Mouse (Mus musculus): ENCODE results near the gene Slc28a3.
A peak's percentile ranks its signal among the peaks of the same experiment; 100 is the strongest.

Gene Slc28a3

DNA sequence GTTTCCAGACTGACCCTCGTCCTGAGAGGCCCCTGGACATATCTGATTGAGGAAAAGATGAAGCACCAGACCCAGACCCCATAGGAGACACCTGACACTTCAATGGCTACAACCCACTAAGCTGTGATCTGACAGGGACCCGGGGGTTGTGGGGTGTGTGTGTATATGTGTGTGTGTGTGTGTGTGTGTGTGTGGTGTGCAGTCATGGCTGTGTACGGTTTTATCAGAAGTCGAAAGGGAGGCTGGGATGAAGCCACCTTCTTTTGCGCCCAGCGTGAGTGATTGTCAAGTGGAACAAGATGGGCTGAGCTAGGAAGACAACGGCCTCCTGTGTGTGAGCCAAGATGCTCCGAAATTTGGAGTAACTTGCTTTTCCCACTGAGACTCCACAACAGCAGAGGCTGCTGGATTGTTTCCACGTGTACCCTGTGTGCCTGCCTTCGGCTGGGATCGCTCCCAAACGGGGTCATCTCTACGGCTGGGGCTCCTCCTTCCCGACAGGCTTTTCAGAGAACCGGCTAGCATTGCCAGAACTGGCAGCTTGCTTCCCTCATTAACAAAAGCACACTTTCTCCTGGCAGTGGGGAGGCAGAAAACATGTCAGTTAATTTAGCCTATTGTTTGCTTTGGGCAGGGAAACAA lies 50.1 kb downstream of the Slc28a3 start:
- DNase-seq (ENCODE audit: low read depth, low spot score) = no peak

DNA sequence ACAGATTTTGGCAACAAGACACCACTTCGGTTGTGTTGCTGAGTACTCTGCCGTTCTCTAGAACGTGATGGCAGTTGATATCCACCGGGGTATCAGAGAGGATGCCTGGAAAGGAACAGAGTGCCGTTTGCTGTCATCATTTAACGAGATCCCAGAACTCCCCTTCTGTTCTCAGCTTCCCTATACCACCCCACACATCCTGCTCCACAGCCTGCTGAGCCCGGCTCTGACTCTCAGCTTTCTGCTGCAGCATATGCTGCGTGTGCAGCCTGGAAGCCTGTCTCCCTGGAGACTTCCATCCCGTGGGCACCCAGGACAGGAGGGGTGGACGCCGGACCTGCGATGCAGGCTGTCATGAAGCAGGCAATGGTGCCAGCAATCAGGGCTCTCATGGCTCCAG lies 52.5 kb downstream of the Slc28a3 start:
- no peak for DNase-seq (ENCODE audit: low read depth, low spot score)

DNA sequence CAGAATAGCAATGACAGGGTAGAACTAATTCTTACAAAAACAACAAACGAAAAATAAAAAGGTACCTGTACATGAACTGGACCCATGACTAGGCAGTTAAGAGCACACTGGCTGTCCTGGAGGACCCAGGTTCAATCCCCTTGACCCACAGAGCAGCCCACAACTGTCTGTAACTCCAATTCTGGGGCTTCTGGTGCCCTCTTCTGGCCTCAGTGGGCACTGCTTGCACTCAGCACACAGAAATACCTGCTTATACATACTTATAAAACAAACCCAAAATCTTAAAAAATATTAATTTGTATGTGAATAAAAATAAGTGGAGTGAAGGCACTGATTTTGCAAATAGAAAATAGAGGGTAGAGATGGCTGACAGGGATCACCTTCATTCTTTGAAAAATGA lies 54.7 kb downstream of the Slc28a3 start:
- DNase-seq (ENCODE audit: low read depth, low spot score) = peak; percentile 40

DNA sequence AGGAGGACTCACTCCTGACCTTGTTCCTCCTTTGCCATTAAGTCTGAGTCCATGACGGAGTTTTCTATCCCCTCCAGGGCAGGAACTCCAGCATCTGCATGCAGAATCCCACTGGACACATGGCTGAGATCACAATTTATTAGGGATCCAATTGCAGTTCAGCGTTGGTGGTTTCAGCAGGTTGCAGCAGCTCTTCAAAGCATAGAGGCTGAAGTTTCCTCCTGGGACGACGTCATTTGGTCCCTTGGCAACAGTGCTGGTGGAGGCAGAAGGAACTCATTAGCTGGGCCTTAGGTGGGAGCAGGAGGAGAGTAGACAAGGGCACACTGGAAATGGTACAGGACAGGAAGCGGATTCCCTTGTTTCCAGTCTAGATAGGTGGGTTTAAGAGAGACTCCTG lies 55.1 kb downstream of the Slc28a3 start:
- no peak for DNase-seq (ENCODE audit: low read depth, low spot score)

DNA sequence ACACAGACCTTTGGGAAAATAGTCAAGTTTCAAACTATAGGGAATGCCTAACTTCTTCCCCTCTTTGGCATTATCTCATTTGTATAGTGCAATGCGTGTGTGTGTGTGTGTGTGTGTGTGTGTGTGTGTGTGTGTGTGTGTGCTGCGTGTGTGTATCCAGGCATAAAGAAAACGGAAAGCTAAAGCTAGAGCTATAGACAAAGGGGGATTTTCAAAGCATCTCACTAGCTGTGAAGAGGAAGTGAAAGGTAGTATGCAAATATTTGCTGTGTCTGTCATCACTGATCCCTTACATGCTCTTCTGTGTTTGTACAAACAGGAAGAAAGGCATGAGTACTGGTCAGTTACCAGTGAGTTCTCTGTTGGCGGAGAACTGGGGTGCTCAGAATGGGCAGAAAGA lies 58.8 kb downstream of the Slc28a3 start:
- DNase-seq (ENCODE audit: low read depth, low spot score) = no peak

DNA sequence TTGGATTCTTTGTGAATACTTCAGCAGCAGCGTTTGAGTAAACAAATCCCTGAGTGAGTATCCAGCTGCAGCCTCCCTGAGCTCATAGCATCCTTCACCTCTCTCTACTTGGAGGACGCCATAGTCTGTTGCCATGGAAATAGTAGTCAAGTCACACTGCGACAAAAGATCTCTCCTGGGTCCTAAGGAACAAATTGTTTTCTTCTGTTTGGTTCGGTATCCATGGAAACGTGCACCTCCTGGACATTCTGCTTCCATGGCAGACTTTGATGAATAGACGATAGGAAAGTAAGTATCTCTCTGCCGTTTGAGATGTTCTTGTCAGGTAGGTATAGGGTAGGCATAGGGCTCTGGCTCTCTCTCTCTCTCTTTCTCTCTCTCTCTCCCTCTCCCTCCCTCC lies 63.1 kb downstream of the Slc28a3 start:
- DNase-seq (ENCODE audit: low read depth, low spot score) = peak; percentile 79

DNA sequence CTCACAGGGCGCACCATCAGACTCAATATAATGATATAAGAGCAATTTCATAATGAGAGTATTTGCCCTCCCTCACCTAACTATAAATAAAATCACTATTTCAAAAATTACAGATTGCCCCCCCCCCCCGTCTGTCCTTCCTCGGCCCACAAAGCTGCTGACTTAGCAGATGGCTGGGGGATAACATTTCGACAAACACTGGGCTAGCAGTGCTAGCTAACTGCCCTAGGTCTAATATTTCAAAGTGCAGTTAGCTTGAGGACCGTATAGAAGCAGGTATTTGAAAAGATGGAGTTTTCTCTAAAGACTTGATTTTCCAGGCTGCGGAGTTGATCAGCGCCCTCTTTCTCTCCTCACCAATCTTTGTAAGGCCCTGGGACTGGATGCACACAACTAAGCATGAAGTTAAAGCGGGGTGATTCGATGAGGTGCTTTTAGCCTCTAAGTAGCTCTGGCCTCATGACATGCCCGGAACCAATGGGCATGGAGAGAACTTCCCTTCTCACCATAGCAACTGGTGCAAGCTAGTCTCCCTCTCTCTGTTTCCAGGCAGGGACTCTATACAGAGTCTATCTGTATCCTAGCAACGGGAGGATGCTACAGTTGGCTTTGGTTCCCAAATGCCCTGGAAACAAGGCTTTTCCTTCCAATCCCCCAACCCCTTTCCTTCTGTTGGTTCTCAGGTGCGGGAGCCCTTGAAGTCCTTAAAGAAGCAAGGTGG lies 66.8 kb downstream of the Slc28a3 start:
- peak; percentile 60 for DNase-seq (ENCODE audit: low read depth, low spot score)

DNA sequence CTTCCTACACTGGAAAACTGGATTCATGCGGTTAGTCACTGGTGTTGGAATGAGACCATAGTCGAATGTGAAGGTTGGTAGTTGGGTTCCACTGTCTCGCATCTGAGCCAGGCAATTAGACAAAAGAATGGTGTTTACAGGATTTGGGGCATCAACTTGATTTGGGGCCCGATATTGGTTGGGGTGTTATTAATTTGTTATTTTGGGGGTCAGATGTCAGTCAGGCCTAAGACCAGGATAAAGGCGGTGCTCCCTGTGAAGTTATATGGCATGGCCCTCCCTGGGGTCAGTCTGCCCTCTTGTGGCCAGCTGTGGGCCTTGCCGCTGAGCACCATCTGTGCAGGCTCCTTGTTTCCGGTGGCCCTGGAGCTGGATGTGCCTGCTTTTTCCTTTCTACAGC lies 67.6 kb downstream of the Slc28a3 start:
- DNase-seq (ENCODE audit: low read depth, low spot score) = peak; percentile 72

DNA sequence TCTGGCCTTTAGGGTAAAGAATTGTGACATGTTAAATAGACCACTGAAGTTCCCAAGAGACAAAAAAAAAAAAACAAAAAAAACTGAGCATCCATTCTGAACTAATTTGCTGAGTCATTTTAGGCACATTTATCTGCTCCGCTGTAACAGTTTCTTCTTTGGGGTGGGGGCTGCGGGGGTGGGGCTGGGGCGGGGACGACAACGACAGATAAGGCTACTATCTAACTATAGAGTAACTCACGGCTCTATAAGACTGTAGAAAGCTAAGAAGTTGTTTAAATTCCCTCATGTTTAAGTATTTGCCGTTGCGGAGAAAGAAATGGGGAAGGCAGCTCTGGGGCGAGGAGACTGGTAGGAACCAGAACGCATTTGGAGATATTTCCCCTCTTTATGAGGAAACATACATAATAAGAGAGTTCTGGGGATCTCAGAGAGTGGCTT lies 68.1 kb downstream of the Slc28a3 start:
- DNase-seq (ENCODE audit: low read depth, low spot score) = no peak

DNA sequence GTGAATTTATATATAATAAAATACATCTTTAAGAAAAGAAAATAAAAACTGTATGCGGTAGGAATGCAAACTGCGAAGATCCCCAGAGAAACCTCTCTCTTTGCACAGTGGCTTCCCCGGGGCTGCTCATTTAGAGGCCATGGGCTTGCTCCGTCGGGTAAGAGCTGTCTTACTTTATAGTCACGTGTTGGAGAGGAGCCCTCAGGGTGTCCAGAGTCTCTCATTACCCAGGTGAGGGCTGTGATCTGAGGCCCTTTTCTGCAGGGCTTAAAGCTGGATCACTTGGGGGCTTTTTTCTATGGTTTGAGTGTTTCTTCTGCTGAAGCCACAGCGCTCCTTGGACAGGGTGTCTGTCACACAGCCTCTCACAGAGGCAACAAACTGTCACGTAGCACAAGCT lies 68.5 kb downstream of the Slc28a3 start:
- DNase-seq (ENCODE audit: low read depth, low spot score) = no peak

DNA sequence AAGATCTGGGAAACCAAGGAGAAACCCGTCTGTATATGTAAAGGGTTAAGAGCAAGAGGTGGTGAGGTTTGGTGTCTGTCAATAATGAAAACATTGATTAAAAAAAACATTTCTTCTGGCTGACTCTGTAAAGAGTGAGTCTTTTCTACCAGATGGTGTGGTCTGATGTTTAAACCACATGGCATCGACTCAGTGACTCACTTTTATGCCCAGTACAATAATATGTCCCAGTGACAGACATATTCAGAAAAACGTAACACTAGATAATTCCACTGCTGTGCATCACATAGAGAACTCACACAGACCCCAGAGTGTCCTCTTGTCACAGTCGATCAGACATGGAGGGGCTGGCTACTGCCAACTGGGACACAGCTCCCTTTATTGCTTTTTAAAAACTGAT lies 69.1 kb downstream of the Slc28a3 start:
- no peak for DNase-seq (ENCODE audit: low read depth, low spot score)

DNA sequence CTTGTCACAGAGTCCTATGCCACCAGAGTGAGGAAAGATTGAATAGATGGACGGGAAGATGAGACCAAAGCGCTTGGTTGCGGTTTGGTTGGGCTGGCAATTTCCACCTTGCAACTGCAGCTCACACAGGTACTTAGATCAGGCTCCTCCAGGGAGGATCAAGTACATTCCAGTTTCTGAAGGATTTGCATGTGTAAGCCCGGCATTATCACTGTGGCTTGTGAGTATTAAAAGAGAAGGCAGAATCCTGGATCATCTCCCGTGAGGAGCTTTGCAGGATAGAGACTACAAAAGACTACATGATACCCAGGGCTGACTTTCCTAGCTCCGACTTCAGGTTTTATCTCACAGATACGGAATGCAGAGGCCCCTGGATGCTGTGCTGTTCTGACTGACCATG lies 71.7 kb downstream of the Slc28a3 start:
- no peak for DNase-seq (ENCODE audit: low read depth, low spot score)

DNA sequence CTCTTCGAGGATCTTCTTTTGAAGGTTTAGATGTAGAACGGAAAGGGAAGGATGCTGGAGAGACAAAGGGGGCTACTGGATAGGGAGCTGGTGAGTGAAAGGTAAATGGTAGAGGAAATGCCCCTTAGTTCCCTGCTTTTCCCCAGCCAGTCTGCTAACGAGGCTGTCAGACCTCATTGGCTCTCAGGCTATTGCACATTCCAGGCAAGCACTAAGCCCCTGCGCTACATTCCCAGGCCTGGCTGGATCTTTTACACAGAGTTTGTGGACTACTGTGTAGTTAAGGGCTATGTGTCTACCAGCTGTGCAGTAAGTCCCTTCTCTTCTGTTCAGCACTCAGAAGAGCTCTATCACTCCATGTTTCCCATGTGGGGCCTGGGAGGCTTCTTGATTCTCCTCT lies 72.3 kb downstream of the Slc28a3 start:
- DNase-seq (ENCODE audit: low read depth, low spot score) = no peak

DNA sequence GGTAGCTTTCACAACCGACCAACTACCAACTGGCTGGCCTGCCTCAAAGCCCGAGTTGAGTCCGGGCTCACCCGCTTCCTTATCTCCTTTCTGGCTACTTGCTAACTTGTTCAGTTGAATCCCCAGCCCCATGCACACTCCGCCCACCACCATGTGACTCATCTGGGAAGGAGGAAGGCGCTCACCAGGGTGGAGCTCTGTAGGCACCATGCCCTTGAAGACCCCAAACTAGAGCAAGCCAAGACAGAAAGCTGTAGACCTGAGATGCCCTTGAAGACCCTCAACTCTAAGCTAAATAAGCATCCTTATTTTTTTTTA lies 72.8 kb downstream of the Slc28a3 start:
- DNase-seq (ENCODE audit: low read depth, low spot score) = no peak

DNA sequence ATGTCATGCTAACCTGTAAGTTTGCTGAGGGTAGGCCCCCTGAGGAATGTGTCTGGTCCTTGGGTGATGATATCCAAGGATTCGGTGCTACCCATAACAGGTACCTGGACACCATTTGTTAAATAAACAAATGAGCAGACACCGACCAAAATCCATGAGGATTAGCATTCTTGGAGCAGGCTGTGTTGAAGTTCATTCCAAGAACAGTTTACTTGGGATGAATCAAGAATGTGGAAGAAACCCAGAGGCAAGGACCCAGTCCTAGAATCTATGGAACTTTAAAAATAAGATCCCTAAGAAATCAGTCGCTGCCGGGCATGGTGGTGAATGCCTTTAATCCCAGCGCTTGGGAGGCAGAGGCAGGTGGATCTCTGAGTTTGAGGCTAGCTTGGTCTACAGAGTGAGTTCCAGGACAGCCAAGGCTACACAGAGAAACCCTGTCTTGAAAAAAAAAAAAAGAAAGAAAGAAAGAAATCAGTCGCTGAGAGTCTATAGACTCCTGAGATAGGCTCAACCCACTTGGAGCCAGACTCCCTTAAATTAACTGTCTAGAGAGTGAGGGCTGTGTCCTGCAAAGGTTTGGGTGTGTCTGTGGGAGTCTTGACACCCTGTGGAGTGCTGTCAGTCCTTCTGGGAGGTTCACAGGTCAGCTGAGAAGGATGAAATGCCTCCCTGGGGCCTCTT lies 73.3 kb downstream of the Slc28a3 start:
- no peak for DNase-seq (ENCODE audit: low read depth, low spot score)

DNA sequence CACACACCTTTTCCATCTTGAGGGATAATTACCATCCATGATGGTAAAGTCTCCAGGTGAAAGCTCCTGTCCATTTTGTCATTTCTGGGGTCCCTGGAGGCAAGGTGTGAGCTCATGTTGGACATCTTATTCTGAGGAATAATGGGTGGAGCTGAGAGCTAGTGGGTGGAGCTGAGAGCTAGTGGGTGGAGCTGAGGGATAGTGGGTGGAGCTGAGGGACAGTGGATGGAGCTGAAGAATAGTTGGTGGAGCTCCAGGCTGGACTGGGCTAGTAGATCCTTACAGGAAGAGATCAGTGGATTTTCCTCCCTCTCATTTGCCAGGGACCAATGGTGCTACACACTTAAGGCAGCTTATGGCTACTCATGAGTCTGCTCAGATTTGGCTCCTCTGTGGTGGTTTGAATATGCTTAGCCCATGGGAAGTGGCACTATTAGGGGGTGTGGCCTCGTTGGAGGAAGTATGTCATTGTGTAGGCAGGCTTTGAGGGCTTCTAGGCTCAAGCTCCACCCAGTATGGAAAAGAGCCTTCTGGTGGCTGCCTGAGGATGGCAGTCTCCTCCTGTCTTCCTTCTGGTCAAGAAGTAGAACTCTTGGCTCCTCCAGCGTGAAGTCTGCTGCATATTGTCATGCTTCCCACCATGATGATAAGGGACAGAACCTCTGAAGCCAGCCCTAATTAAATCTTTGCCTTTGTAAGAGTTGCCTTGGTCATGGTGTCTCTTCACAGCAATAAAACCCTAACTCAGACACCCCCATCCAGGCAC lies 74.0 kb downstream of the Slc28a3 start:
- peak; percentile 83 for DNase-seq (ENCODE audit: low read depth, low spot score)

DNA sequence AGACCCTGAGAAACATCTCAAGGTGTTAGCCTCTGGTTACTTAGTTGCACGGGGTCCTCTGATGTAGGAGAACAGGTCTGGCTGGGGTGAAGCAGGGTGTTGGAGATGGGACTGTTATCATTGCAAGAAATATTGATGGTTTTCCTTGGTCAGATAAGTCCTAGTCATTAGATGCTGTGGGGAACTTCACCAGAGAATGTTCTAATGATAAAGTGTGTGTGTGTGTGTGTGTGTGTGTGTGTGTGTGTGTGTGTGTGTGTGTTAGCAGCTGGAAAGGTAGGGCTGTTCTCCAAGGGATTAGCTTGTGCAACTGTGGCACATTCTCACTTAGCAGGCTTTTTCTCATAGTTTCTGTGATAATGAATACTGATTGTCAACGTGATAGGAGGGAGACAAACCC lies 75.4 kb downstream of the Slc28a3 start:
- DNase-seq (ENCODE audit: low read depth, low spot score) = no peak

DNA sequence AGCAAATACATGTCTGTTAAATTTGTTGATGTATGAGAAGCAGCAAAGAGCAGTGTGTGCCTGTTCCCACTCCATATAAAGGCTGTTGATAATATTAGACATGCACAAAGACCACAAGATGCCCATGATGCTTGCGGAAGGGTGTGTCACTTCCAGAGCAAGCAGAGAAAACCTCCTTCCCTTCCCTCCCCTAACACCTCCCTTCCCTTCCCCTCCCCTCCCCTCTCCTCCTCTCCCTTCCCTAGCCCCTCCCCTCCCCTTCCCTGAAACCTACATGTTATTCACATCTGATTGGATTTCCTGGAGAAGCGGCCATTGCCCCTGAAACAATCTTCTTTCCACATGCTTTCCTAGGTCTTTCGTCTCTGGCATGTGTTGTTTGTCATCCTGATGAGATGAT lies 75.8 kb downstream of the Slc28a3 start:
- peak; percentile 32 for DNase-seq (ENCODE audit: low read depth, low spot score)

DNA sequence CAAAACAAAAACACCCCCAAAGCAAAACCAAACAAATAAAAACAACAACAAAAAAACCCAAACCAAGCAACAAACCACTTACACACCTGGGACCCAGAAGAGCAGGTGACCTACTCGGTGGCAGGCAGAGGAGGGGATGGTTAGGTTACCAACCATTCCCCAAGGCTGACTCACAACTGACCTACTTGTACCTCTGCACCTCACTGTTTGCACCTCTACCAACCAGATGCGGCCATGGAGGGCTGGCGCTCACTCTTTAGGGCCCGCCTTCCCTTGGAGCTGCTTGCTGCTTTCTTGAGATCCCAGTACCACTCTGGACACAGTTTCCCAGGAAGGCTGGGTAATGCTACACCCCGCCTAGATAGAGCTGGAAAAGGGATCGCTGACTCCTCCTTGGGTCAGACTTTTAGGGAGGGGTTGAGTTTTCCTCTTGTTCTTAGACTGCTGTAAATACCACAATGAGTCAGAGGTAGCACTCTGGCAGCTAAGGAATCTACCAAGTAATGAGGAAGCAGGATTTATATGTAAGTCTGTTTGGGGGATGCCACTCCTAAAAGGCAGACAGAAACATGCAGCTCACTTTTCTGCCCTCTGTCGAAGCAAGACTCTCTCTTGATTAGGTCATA lies 76.3 kb downstream of the Slc28a3 start:
- peak; percentile 53 for DNase-seq (ENCODE audit: low read depth, low spot score)

DNA sequence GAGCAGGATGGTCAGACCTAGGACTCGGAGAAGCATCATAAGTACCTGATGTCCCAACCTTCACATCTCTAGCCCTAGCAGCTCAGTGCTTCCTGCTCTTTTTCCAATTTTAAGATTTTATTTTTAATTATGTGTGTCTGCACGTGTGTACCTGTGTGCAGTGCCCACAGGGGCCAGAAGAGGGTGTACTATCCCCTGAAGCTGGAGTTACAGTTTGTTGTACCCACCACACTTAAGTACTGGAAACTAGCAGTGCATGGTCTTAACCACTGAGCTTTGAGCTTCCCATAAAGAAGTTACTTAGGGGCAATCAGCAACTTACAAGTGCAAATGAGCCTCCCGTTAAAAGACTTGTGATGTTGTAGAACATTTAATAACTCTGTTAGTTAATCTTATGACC lies 86.1 kb downstream of the Slc28a3 start:
- peak; percentile 39 for DNase-seq (ENCODE audit: low read depth, low spot score)

DNA sequence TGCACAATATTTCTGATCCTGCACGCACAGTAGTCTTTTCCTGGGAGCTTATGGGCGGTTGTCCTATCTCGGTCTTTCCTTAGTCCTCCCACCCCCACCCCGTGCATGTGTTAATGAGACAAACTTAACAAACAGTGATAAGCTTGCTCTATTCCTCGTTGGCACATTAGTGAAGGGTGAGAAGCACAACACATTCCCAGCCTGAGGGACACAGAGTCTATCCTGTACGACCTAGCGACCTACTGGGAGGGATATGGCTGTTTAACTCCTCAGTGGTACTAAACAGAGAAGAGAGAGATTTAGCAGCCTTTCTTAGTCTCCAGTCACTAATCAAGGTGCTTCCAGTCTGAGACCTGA lies 86.9 kb downstream of the Slc28a3 start:
- DNase-seq (ENCODE audit: low read depth, low spot score) = no peak

Data from R1 (cell line).